Mouse (Mus musculus) kidney, postnatal 14 days (tissue): ENCODE measurements around the gene Scgb1b30.
A peak's percentile ranks its signal among the peaks of the same experiment; 100 is the strongest.
"Not testable (repeated sequence)": the region's sequence is repeated elsewhere in the genome, so short reads cannot be mapped to it uniquely, and the experiment has no call there.

ENCODE experiments used
- DNase-seq: peaks from one replicate; pipeline ENCODE4 v3.0.0; 2022; ENCODE audit warnings: mixed read lengths

Gene Scgb1b30

DNA sequence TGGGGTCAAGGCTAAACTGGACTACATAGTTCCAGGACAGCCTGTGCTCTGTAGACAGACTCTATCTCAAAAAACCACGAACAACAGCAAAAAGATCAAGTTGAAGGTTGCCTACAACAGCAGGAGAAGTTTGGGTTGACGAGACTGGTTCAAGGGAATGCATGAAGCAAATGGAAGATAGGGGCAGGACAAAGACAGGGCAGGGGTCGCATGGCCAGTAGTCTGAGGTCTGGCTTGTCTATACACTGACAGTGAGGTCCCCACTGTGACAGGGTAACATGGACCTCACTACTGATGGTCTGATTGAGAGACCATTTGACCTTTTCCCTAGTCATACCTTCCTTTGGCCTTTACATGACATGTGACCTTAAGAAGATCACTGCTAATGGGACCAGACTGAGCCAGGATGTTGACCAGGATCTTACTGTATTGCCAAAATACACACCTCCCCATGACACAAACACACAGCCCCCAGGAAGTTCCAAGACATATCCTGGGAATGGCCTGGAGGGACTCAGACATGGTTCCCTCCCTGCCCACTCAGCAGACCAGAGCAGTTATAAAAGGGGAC lies at the start of gene Scgb1b30:
Scgb1b30 (plus strand) TSS at position 521 of the 571 bp plus-strand sequence.
- no peak for DNase-seq

DNA sequence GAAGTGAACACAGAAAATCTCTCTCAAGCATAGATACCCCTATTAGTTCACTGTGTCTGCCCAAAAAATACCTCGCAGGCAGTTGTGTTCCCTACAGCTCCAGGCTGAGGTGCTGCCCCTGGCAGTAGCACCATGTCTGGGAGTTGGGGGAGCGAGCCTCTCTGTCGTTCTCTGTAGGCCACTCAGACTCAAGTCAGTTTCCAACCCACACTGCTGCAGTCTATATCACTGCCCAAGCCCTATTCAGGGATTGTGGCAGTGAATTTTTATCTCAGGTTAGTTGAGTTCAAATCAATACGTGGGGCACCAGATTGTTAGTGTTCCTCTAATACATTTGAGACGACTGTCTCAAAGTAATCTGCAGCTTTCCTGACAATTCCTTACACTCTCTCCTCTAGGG lies 27.1 kb upstream of the Scgb1b30 start:
- not testable (repeated sequence) for DNase-seq

DNA sequence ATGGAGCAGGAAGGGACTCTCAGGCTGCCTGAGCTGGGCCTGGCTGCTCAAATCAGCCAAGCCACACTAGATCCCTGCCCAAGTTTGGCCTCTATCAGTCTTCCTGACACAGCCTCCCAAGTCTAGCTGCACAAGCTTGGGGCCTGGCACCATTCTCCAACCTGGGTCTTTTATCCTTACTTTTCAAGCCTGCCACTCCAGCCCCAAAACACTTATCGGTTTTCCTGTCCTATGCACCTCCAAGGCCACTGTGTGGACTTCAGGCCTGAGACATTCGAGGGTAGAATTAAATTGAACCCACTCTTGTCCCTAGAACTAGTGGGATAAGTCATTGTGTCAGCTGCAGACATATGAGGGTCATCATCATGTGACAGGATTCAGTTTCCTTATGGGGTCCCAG lies 4.8 kb downstream of the Scgb1b30 start:
- DNase-seq: no peak

DNA sequence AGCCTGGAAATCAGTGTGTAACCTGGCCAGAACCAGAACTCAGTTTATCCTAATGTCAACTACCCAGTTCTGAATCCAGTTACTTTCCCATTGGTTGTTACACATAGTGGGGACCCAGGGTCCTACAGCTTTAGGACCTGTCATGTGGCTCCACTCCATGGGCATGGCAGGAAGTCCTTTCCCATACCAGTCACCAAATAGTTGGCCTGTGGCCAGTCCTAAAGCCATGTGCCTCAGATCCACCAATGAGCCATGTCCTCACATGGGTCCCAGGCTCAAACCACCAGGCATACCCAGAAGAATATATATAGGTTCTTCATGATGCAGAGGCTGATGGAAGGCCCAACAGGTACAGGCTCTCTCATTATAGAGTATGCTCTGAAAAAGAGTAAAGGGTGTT lies 6.0 kb downstream of the Scgb1b30 start:
- no peak for DNase-seq

DNA sequence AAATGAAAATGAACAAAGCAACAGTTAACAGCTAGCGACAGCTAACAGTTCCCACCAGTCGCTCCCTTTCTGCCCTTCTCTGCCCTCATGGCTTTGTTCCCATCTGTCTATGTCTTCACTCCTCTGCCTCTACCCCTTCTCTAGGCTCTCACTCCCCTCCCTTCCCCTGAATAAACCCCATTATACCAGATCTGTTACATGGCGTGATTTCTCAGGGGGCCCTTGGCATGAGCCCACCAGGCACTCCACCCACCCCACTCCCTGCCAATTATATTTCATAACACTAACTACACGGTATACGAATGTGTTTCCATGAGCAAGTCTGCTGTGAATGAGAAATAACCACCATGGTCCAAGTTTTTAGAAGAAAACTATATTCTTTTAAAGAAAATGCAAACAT lies 14.0 kb downstream of the Scgb1b30 start:
- DNase-seq: no peak

DNA sequence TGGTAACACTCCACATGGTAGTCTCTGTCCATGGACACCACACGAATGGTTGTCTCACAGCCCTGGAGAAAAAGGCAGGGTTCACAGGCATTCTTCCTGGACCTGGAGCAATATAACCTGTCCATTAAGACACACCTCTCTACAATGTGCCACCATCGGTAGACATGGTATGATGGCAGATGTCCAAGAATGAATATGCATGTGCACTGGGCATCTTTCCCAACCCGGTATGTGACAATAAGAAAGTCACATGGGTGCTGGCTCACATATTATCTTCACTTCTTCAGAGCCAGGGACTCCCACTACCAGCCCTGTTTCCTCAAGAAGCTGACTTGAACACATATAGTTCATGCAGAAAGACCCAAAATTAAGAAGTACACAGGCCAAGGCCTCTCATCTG lies 21.4 kb downstream of the Scgb1b30 start:
- peak; percentile 27 for DNase-seq

DNA sequence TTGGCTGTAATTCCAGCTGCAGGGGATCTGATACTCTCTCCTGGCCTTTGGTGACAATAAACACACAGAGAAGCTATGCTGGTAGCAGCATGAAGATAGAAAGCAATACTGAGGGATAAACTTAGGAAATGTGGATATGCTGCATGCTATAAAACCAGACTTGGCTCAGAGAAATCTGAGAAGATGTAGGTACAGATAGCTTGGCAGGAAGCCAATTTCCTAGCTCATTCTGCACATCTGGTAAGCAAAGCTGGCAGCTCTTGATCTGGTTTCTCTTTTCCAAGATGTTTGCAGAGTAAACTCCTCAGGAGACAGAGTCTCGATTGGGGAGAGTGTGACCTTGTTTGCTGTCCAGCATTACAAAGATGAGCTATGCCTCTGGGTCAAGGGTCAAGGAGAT lies 25.4 kb downstream of the Scgb1b30 start:
- DNase-seq: not testable (repeated sequence)

DNA sequence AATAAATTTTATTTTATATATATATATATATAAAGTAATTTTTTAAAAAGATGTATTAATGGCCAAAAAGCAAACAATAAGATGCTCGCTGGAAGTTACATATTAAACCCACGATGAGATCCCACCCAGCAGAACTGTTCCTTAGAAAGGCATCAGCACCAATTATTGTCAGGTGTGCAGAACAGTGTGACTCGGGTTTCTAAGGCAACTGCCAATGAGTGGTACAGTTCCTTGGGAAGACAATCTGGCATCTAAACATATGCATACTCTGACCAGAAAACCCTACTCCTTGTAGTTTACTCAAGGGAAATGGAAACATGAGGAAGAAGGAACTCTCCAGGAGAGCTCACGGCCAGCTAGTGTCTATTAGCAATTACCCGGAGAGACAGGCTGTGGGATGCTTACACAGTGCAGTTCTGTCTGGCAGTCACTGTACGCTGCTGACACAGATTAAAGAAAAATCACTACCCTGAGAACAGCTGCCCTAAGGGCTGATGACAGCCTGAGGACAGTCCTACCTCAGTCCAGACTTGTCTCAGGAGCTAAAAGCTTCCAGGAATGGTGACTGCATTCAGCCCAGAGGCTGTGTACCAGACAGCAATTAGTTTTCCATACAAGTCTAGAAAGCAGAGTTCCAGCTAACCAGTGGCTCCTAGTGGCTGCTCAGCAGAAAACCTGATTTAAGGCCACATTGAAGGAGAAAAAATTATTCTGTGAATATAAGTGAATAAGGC lies 27.9 kb downstream of the Scgb1b30 start:
- no peak for DNase-seq

DNA sequence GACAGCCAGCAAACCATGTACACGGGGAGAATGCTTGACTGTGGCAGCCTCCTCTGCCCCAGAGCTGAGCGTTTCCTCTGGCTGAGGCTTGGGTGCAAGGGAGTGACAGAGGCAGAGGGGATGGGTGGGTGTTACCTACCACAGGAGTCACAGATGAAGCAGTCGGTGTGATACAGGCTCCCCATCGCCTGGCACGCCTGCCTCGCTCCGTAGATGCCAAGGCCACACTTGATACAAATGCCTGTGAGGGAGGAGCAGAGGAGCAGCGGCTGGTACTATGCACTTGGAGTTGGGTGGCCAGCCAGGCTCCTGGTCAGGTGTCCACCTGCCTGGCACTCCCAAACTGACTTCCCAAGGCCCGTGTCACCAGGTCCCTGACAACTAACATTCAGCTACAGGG lies 30.1 kb downstream of the Scgb1b30 start:
- no peak for DNase-seq

DNA sequence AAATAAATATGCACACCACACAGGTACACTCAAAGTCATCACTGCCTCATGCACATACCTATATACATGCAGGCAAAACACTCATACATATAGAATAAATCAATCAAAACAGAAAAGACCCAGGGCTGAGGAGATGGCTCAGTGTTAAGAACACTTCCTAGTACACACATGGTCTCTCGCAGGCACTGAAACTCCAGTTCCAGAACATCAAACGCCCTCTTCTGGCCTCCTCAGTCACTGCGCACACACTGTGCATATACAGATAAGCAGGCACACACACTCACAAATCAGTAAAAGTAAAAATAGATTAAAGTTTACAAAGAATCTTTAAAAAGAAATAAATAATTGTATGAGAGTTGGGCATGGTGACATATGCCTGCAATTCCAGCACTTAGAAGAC lies 31.1 kb downstream of the Scgb1b30 start:
- DNase-seq: no peak

DNA sequence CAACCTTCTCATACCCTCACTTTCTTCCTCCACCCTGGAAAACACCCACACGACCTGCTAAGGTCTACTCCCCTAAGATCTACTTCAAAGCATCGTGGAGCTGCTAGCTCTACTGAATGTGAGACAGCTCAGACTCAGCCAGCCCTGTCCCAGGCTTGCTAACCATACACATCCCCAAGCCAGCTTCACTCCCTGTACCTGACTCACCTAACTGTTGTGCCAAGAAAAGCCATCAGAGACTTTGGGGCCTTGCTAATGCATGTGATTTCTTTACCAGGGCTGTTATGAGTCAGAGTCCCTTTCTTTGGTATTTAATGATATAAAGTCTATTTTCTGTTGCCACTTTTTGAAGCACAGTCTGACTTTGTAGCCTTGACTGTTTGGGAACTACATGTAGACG lies 35.9 kb downstream of the Scgb1b30 start:
- no peak for DNase-seq

DNA sequence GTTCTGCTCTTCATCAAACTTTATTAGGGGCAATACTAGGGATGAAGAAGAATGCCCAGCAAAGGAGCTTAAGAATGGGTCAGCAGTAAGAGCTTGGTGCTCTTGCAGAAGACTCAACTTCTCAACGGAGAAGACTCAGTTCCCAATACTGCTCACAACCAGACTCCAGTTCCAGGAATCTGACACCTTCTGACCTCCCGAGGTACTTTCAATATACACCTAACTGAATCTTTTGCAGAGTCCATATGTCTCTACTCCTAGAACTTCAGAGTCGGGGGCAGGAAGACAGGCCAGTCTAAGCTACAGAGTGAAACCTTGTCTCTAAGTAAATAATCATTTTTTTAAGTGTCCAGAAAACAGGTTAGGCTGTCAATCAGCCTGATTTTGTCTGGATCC lies 36.7 kb downstream of the Scgb1b30 start:
- no peak for DNase-seq

DNA sequence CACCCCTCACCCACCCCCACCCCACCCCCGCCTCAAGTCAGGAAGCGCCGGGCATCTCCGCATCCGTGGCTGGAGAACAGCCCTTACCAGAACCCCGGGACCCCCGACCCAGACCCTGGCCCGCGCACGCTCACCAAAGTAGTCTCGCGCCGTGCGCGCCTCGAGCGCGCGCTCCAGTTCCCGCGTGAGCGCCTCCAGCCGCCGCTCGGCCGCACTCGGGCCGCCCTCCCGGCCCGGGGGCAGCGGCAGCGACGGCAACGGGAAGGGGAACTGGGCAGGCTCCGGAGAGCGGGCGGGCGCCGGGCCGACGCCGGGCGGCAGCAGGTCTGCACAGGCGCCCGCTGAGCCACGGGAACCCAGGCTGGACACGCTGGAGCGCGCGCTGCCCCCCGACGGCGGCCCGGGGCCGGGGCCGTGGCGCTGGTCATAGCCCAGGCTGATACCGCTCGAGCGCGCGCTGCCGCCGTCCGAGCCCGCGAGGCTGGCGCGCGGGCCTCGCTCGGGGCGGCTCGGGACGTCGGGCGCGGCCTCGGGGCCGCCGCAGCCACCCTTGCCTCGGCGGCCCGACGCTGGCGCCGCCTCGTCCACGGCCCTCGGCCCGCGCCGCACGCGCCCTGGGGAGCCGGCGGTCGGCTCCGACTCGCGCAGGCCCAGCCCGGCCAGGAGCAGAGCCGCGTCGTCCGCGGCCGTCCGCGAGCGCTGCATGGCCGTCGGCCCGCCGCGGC lies 37.3 kb downstream of the Scgb1b30 start:
- peak; percentile 58 for DNase-seq

DNA sequence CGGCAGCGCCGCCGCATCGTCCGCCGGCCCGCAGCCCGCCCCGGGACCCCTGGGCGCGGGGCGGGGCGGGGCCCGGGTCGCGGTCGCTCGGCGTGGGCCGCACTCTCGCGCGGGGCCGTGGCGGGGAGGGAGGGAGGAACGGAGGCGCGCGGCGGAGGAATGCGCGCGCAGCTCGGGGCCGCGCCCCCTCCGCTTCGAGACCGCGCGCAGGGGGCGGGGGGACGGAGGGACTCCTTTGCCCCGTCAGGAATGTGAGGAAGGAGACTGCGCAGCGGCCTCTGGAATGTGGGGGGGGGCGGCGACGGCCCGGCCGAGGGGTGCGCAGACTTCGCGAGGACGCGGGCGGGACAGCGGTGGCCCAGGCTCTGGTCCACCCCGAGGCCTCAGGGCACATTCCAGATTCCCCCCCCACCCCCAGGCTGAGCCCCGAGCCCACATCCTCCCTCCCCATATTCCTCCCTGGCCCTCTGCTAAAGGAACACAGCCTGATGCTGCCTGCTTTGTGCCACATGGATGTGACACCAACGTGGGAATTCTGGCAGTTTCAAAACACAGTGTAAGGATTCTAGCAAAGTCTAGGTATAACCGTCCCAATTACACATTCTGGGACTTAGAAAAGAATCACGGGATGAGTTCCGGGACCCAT lies 38.0 kb downstream of the Scgb1b30 start, which contains the start of gene Wtip:
Wtip (minus strand) TSS at position 152 of the 646 bp plus-strand sequence.
- DNase-seq: peak; percentile 94

DNA sequence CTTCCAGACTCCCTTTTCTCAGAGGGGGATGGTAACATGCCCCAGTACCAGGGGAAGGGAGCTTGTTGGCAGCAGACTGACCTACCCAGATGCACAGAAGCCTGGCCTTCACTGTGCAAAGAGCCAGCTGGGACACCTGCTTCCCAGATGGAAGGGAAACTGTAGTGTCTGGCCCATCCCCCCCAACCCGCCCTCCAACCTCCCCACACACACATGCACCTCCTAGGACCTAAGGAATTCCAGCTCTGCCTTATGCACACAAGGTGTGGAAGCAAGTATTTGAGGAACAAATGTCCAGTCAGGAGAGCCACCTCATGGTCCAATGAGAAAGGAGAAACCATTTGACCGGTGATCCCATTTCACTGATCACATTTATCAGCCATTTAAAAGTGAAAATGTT lies 39.1 kb downstream of the Scgb1b30 start:
- DNase-seq: no peak

DNA sequence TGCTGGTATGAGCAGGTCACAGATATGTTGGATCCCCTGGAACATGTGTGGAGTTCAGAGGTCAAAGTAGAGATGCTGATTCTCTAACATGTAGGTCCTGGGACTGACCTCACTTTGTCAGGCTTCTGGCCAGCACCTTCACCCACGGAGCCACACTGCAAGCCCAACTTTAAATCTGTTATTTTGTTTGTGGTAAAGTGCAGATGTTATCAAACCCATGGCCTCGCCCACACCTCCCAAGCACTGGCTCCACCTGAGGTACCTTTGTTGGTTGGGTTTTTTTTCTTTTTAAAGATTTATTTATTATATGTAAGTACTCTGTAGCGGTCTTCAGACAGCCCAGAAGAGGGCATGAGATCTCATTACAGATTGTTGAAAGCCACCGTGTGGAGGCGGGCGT lies 44.3 kb downstream of the Scgb1b30 start:
- no peak for DNase-seq

DNA sequence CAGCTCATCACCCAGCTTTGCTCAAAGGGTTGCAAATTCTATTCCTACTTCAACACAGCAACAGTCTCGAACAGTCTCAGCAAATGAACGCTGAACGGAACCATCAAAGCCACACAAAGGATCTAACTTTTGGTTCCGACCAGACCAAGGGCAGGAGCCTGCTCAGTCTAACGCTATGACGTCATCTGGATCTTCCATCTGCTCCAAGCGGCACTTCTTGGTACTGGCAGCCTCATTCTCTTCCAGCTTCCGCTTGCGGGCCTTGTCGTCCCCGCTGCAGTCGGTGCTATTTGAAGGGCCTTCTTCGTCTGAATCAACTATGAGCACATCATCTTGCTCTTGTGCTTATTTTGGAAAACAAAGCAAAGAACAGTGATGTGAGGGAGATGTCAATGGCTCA lies 45.9 kb downstream of the Scgb1b30 start:
- DNase-seq: no peak

DNA sequence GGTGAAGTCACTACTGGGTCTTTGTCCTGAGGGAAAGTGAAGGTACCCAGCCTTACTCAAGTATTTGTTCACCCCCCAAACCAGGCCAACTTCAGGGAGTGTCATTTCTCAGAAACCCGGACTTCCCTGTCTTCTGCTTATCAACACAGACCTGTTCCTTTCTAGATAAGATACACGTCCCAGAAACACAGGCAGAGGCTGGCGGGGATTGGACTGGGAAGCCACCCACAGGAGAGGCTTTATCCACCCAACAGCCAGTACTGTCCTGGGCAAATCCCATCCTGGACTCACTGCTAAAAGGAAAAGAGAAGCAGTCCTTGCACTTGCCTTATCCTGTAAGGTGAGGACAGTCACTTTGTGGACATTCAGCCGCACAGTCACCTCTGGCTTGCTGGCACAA lies 52.0 kb downstream of the Scgb1b30 start:
- no peak for DNase-seq
